Mouse (Mus musculus): ENCODE data around the gene Slc7a5. TPM values are rescaled to one million over a fixed set of nuclear protein-coding genes. Genes with fewer than 3 reads are reported as not detected.

Slc7a5 gene
- polyA plus RNA-seq, 1 experiment from 2014 or later, result 11.6 TPM

DNA sequence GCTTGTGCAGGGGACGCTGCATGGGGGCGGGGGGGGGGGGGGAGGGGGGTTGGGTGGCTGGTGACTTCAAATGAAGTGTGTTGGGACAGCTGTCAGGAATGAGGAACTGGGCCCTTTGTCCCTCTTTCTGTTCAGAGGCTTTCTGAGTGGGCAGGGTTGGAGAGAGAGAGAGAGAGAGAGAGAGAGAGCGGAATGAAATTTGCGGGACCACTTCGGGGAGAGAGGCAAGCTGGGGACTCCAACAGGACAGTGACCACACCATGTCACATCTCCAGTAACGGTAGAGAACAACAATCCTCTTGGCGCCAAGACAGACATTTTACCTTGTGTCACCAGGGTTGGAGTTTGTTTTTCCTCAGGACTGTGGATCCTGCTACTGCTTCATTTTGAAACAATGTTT, 62.7 kb downstream of the Slc7a5 start:
- H3K36me3 ChIP-seq (ENCODE audit: control insufficient read depth, insufficient read depth, low read length), result no peaks in the 10 kb centered on the region
- H3K9me3 ChIP-seq (ENCODE audit: control insufficient read depth, low read length), result no peaks in the 10 kb centered on the region
- H3K4me2 ChIP-seq (ENCODE audit: low read depth, low read length), result no peak overlapping the region
- no peak overlapping the region for H3K9ac ChIP-seq (ENCODE audit: low read depth, low read length)
- no peaks in the 10 kb centered on the region for H3K27me3 ChIP-seq (replicated peaks; ENCODE audit: control insufficient read depth, insufficient read depth, low read length)
- no peaks in the 10 kb centered on the region for H3K4me1 ChIP-seq (ENCODE audit: control insufficient read depth, insufficient read depth, low read length)
- H3K4me3 ChIP-seq (ENCODE audit: low read length), result no peak overlapping the region
- H3K27ac ChIP-seq (ENCODE audit: low read length), result no peak overlapping the region
- no peak for ATAC-seq
- WGBS, result 65% methylated on average over 6 of the region's 7 CpGs

DNA sequence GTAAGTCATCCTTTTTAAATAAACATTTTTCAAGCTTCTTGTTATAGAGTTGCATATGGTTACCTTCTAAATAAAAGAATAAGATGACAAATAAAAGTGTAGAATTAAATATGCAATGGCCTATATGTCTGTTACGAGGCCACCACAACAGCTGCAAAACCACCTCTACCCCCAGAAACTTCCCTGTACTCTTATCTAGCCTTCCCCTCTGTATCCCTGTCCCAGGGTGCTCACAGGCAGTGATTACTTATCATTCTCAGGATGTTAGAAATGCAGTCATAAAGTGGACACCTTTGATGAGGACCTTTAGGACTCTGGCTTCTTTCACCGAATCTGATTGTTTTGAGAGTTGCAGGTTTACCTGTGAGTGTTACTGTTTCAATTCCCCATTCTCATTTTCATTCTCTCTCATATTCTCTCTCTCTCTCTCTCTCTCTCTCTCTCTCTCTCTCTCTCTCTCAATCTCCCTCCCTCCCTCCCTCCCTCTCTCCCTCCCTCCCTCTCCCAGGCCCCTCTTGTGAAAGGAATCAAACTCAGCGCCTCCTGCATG, 64.2 kb downstream of the Slc7a5 start:
- Histone ChIP-seq H3K4me3 (ENCODE audit: low read length) (no peak overlapping the region), H3K9ac (ENCODE audit: low read depth, low read length) (no peak overlapping the region), H3K27ac (ENCODE audit: low read length) (no peak overlapping the region), H3K4me1 (ENCODE audit: control insufficient read depth, insufficient read depth, low read length) (no peaks in the 10 kb centered on the region), H3K36me3 (ENCODE audit: control insufficient read depth, insufficient read depth, low read length) (no peaks in the 10 kb centered on the region), H3K27me3 (replicated peaks; ENCODE audit: control insufficient read depth, insufficient read depth, low read length) (no peaks in the 10 kb centered on the region), H3K9me3 (ENCODE audit: control insufficient read depth, low read length) (no peaks in the 10 kb centered on the region), H3K4me2 (ENCODE audit: low read depth, low read length) (no peak overlapping the region)
- WGBS, result 76% methylated on average over 3 of the region's 3 CpGs
- ATAC-seq, result no peak

DNA sequence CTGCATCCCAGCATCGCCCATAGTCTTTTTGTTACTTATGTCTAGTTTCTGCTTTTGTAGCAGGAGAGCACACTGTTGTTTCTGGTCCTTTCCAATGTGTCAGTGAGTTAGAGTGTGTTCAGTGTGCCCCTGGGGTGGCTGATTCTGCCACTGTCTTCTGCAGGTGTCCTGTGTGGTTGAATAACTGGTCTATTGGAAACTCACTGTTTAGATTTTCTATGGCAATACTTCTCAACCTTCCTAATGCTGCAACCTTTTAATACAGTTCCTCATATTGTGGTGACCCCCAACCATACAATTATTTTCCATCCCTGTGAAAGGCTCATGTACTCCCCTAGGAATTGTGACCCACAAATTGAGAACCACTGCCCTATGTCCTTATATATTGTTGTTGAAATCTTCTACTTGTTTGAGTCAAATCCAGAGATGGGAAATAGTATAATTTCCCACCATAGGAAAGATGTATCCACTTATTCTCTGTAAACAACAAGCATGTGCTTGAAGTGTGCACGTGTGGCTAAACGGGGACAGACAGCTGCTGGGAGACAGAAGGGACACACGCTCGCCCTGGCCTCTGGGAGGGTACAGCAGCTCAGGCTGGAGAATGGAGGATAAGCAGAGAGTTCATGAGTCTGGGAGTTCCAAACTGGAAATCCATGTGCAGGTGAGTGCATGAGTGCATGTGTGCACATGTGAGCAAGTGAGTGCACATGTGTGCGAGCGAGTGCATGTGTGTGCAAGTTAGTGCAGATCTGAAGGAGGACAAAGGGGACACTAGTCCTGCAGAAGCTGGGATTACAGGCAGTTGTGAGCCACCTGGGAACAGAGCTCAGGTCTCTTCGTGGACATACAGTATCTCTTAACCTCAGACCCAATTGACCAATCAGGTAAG, 65.2 kb downstream of the Slc7a5 start:
- Histone ChIP-seq H3K4me1 (ENCODE audit: control insufficient read depth, insufficient read depth, low read length) (no peaks in the 10 kb centered on the region), H3K4me2 (ENCODE audit: low read depth, low read length) (no peak overlapping the region), H3K4me3 (ENCODE audit: low read length) (no peak overlapping the region), H3K9me3 (ENCODE audit: control insufficient read depth, low read length) (no peaks in the 10 kb centered on the region), H3K9ac (ENCODE audit: low read depth, low read length) (no peak overlapping the region), H3K27ac (ENCODE audit: low read length) (no peak overlapping the region), H3K27me3 (replicated peaks; ENCODE audit: control insufficient read depth, insufficient read depth, low read length) (no peaks in the 10 kb centered on the region), H3K36me3 (ENCODE audit: control insufficient read depth, insufficient read depth, low read length) (no peaks in the 10 kb centered on the region)
- ATAC-seq, result no peak
- 84% methylated on average over 8 of the region's 8 CpGs for WGBS

DNA sequence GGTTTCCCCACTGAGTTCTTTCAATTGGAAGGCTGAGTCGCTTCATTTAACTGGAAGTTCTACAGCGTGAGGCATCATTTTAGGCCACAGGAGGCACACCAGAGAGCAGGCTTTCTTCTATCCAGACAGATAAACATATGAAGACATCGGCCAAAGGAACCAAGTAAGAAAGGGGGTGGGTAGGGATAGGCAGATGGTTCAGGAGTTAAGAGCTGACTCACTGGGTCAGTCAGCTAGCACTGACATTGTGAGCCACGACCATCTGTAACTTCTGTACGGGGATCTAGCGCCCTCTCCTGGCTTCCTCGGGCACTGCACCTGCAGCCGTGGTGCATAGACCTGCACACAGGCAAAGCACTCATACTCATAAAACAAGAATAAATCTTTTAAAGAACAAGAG, 66.3 kb downstream of the Slc7a5 start:
- Histone ChIP-seq H3K4me1 (ENCODE audit: control insufficient read depth, insufficient read depth, low read length) (no peaks in the 10 kb centered on the region), H3K36me3 (ENCODE audit: control insufficient read depth, insufficient read depth, low read length) (no peaks in the 10 kb centered on the region), H3K4me3 (ENCODE audit: low read length) (no peak overlapping the region), H3K27ac (ENCODE audit: low read length) (no peak overlapping the region), H3K9ac (ENCODE audit: low read depth, low read length) (no peak overlapping the region), H3K4me2 (ENCODE audit: low read depth, low read length) (no peak overlapping the region), H3K27me3 (replicated peaks; ENCODE audit: control insufficient read depth, insufficient read depth, low read length) (no peaks in the 10 kb centered on the region), H3K9me3 (ENCODE audit: control insufficient read depth, low read length) (no peaks in the 10 kb centered on the region)
- ATAC-seq, result no peak
- 57% methylated on average over 8 of the region's 8 CpGs for WGBS

DNA sequence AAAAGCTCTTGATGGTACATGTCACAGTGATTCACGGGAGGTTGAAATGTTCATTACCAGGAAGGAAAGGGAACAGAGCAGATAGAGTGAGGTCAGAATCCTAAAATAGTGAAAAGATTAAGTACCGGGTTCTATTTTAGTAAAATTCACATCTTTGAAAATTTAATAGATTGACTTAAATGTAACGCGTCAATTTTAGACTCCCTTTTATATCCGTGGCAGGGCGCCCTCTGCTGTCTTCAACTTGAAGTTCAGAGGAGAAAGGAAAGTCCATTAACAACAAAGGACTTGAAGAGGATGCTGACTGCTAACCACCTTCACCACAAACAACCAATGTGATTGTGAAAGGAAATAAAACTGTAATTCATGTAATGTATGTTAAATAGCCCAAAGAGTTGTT, 75.0 kb downstream of the Slc7a5 start:
- Histone ChIP-seq H3K9me3 (ENCODE audit: control insufficient read depth, low read length) (no peaks in the 10 kb centered on the region), H3K9ac (ENCODE audit: low read depth, low read length) (no peak overlapping the region), H3K27ac (ENCODE audit: low read length) (no peak overlapping the region), H3K4me3 (ENCODE audit: low read length) (no peak overlapping the region), H3K36me3 (ENCODE audit: control insufficient read depth, insufficient read depth, low read length) (no peaks in the 10 kb centered on the region), H3K27me3 (replicated peaks; ENCODE audit: control insufficient read depth, insufficient read depth, low read length) (no peaks in the 10 kb centered on the region), H3K4me2 (ENCODE audit: low read depth, low read length) (no peak overlapping the region), H3K4me1 (ENCODE audit: control insufficient read depth, insufficient read depth, low read length) (peaks cover 16% of the 10 kb centered on the region)
- ATAC-seq, result no peak
- 15% methylated on average over 6 of the region's 6 CpGs for WGBS

DNA sequence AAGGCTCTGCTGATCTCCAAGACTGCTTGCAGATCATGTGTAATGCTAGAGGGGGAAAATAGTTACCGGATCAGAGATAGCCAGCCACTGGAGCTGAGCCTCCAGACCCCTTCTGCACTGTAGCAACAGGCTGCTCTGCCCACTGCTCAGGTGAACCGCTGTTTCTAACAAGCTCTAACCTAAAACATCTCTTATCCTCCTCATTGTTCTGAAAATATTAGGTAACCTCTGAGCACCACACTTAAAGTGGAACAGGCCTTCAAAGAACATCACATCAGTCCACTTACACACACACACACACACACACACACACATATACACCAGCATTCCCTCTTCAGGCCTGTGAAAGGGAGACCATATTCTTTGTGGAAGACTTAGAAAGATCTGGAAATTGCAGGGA, 75.4 kb downstream of the Slc7a5 start:
- no peak for ATAC-seq

More for the DNA sequence above, 75.4 kb downstream of the Slc7a5 start:
- Histone ChIP-seq H3K4me3 (ENCODE audit: low read length) (no peak overlapping the region), H3K36me3 (ENCODE audit: control insufficient read depth, insufficient read depth, low read length) (no peaks in the 10 kb centered on the region), H3K27me3 (replicated peaks; ENCODE audit: control insufficient read depth, insufficient read depth, low read length) (no peaks in the 10 kb centered on the region), H3K27ac (ENCODE audit: low read length) (no peak overlapping the region), H3K9me3 (ENCODE audit: control insufficient read depth, low read length) (no peaks in the 10 kb centered on the region), H3K4me2 (ENCODE audit: low read depth, low read length) (no peak overlapping the region), H3K9ac (ENCODE audit: low read depth, low read length) (no peak overlapping the region), H3K4me1 (ENCODE audit: control insufficient read depth, insufficient read depth, low read length) (peaks cover 16% of the 10 kb centered on the region)
- WGBS, result 81% methylated on average over 2 of the region's 2 CpGs

Other genes starting within 250 kb of the Slc7a5 start
- 2.8 and 3.3 TPM in 2 replicates for gene Jph3, start 178.1 kb downstream of the Slc7a5 start, polyA plus RNA-seq (2015; fragmentation: Nextera tagmentation; extraction: Ambion mirVana)
- gene Klhdc4, start 78.1 kb downstream of the Slc7a5 start, polyA plus RNA-seq (2015; fragmentation: Nextera tagmentation; extraction: Ambion mirVana), result 35.5 and 38.8 TPM in 2 replicates
- gene Car5a, start 37.2 kb upstream of the Slc7a5 start, polyA plus RNA-seq (2015; fragmentation: Nextera tagmentation; extraction: Ambion mirVana), result 0.31 and 0.70 TPM in 2 replicates
- 36.3 and 36.6 TPM in 2 replicates for gene Banp, start 42.1 kb upstream of the Slc7a5 start, polyA plus RNA-seq (2015; fragmentation: Nextera tagmentation; extraction: Ambion mirVana)

Measured in intestine, embryonic 16.5 days (tissue).